Mouse (Mus musculus): ENCODE results near the gene Podxl2.

Gene Podxl2

DNA sequence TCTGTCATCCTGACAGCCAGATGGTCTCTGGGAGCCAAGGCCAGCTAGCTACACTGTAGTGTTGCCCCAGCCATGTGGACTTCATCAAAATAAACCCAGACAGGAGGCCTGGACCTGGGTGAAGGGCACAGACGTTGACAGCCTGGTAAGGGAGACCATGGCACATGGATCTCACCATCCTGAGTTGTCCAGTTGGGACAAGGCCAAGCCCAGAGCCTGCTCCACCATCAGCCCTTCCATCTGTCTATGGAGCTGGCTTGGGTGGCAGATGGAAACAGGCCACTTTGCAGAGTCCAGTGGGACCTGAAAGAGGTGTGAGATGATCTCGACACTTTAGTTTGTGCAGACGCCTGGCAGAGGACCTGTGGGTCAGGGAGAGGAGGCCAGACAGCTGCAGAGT is 74.1 kb downstream of the Podxl2 start:
- DNase-seq (ENCODE audit: low spot score in 2 of 2), result no peak

DNA sequence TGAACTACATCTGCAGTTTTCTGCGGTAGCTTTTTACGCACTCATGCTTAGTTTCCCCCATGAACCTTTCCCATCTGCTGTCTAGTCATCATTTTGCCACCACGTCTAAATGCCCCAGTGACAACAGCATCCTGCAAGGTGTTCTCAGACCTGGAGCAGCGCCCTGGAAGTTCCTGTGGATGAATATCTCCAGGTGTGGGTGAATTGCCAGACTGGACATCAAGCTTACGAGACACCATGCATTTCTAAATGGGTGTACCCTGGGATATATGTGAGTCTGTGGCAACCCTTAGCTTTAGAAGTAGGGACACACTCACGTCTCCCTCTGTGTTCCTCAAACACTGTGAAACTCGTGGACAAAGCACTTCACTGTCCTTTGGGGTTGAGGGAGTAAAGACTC is 74.7 kb downstream of the Podxl2 start:
- no peak for DNase-seq (ENCODE audit: low spot score in 2 of 2)

DNA sequence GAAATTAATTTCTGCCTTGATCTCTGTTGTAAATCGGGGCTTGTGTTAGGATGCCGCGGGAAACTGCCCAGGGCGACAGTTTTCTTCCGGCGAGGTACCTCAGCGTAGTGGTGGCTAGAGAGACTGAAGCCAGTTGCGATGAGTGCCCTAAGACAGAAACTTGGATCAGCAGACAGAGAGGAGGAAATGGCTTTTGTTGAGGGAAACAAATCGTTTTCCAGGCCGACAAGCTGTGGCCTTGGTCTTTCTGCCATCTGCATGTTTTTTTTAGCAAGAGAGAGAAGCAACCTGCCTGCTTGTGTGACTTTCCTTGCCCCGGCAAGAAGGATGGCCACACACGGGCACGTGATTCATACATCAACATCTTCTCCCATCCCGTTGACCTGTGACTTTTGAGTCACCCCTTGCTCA is 80.3 kb downstream of the Podxl2 start:
- DNase-seq (ENCODE audit: low spot score in 2 of 2), result no peak

DNA sequence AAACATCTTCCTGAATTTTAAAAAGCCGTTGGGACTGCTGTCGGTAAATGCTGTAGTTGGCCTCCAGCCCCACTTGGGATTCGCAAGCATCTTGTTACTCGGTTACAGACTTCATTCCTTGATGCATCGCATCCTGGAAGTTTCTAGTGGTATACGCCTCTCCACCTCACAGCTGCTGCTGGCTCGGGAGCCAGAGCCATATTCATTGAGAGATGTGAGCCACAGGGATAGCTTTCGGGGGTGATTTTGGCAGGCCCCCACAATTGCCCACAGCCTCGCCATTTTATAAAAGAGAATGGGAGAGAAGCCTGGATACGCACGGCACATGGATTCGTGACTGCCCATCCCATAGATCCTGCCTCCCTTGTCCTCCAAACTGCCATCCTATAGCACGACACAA is 81.0 kb downstream of the Podxl2 start:
- no peak for DNase-seq (ENCODE audit: low spot score in 2 of 2)

DNA sequence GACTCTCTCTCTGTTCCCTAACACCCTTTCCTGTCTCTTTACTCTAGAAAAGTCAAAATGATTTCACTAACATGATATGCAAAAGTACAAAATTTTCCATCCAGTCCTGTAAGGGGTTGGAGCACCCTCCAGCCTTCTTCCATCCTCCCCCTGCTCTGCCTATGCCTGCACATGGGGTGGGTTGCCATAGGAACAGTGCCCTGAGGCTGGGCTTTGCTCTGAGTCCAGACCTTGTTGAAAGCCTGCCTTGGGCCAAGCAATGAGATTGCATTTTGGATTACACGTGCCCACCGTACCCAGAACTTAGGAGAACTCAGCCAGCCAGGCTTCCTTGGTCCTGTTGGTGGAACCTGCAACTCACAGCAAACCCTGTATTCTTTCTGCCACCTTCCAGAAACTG is 81.6 kb downstream of the Podxl2 start:
- DNase-seq (ENCODE audit: low spot score in 2 of 2), result no peak

All from frontal cortex, postnatal 14 days (tissue).